Mouse (Mus musculus) forebrain, embryonic 12.5 days (tissue): ENCODE results near the gene Mobp. TPM values are rescaled to one million over a fixed set of nuclear protein-coding genes. Genes with fewer than 3 reads are reported as not detected.

Source experiments
- ATAC-seq: fragments of 200-750 bp; cut with Nextera tagmentation; 2 replicates; pipeline ENCODE4 v1.8.0; 2017; ENCODE audit warnings: moderate TSS enrichment; ENCODE audit not compliant: low FRiP score
- H3K27ac ChIP-seq: fragments of 300-500 bp; sonication (generic); 2 replicates; pipeline ENCODE4 v1.5.1; 2016; ENCODE audit warnings: mild to moderate bottlenecking
- H3K27me3 ChIP-seq: fragments of 300-500 bp; sonication (generic); 2 replicates; pipeline ENCODE4 v1.6.1; 2016; ENCODE audit warnings: mild to moderate bottlenecking
- H3K36me3 ChIP-seq: fragments of 300-500 bp; sonication (generic); replicated peaks from 2 replicates; pipeline ENCODE4 v1.6.1; 2016; ENCODE audit warnings: mild to moderate bottlenecking
- H3K4me1 ChIP-seq: fragments of 300-500 bp; sonication (generic); 2 replicates; pipeline ENCODE4 v1.6.1; 2016
- H3K4me2 ChIP-seq: fragments of 300-500 bp; sonication (generic); 2 replicates; pipeline ENCODE4 v1.6.1; 2016; ENCODE audit warnings: mild to moderate bottlenecking, moderate library complexity
- H3K4me3 ChIP-seq: fragments of 300-500 bp; sonication (generic); replicated peaks from 2 replicates; pipeline ENCODE4 v1.5.1; 2016; ENCODE audit warnings: mild to moderate bottlenecking
- H3K9ac ChIP-seq: fragments of 300-500 bp; sonication (generic); 2 replicates; pipeline ENCODE4 v1.6.1; 2016; ENCODE audit warnings: mild to moderate bottlenecking
- H3K9me3 ChIP-seq: fragments of 300-500 bp; sonication (generic); 2 replicates; pipeline ENCODE4 v1.6.1; 2016
- WGBS: fragments of 180-500 bp; shearing (Covaris S2); methylation state at CpG from one replicate; pipeline ENCODE4 v1.1.7; 2016; 5-methylcytosine and 5-hydroxymethylcytosine counted together
- polyA plus RNA-seq: library from polyadenylated mRNA; unstranded; fragments of >200 nt; fragmentation: Nextera tagmentation; extraction: Ambion mirVana; gene quantifications from 2 replicates; pipeline ENCODE4 v1.2.1, GENCODE M21; 2016

Mobp gene
- polyA plus RNA-seq, 1 experiment from 2014 or later, result 1.7 TPM

DNA sequence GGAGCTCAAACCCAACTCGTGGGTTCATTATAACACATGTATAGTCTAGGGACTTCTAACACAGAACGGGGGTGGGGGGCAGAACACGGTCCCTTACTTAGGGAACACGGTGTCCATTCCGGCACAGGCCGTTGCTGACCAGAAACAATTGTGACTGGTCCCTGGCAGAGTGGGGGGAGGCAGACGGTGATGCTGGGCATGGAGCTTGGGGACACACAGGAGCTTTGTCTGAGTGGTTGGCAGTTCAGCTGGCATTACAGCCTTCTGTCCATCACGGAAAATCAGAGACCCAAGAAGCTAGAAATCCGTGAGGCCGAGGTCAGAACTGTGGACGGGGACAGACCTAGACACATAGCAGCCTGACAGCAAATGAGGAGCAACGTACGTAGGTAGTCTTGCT, 5.0 kb upstream of the Mobp start:
- Histone ChIP-seq H3K27ac (no peak overlapping the region), H3K9me3 (no peaks in the 10 kb centered on the region), H3K27me3 (no peaks in the 10 kb centered on the region), H3K9ac (no peak overlapping the region), H3K4me3 (no peak overlapping the region), H3K4me1 (peaks cover 5% of the 10 kb centered on the region), H3K36me3 (no peaks in the 10 kb centered on the region), H3K4me2 (no peak overlapping the region)
- WGBS, result 88% methylated on average over 13 of the region's 13 CpGs
- ATAC-seq, result no peak

DNA sequence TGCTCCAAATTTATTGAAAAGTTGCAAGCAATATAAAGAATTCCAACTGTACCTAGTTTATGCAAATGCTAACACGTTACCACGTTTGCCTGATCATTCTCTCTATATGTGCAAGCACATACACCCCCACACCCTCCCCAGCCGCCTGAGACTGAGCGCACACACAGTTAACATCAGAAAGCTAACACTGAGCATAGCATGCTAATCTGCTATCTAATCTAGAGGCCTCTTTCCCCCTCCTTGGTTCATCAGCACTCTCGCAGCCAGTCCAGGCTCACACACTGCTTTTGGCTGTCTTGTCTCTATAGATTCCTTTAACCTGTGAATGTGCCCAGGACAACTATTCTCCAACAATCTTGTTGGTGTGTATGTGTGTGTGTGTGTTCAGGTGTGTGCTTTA, 1.6 kb downstream of the Mobp start:
- H3K4me2 ChIP-seq, result no peak overlapping the region

DNA sequence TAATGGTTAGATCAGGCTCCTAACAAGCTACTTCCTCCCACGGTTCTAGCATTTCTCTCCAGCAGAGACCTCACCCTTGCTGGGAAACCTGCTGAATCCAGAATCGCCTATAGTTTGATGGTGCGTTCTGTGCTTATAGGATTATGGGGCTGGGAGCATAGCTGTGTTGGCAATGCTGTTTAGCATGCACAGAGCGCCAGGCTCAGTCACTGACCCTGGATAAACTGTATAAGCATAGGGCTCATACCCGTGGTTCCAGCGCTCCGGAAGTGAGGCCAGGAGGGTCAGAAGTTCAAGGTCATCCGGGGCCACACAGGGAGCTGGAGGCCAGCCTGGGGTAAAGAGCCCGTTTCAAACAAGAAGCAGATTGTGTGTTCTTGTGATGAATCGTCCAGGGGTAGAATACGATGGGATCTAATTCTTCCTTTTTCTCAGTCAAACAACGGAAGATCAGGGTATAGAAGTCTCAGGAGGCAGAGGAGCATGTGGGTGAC, 2.4 kb downstream of the Mobp start:
- H3K4me1 ChIP-seq, result peaks cover 8% of the 10 kb centered on the region

More for the DNA sequence above, 1.6 kb downstream of the Mobp start:
- Histone ChIP-seq H3K4me3 (no peak overlapping the region), H3K9ac (no peak overlapping the region), H3K36me3 (no peaks in the 10 kb centered on the region), H3K27me3 (no peaks in the 10 kb centered on the region), H3K9me3 (no peaks in the 10 kb centered on the region), H3K4me1 (peaks cover 8% of the 10 kb centered on the region), H3K27ac (no peak overlapping the region)
- WGBS, result 72% methylated on average over 5 of the region's 5 CpGs
- no peak for ATAC-seq

DNA sequence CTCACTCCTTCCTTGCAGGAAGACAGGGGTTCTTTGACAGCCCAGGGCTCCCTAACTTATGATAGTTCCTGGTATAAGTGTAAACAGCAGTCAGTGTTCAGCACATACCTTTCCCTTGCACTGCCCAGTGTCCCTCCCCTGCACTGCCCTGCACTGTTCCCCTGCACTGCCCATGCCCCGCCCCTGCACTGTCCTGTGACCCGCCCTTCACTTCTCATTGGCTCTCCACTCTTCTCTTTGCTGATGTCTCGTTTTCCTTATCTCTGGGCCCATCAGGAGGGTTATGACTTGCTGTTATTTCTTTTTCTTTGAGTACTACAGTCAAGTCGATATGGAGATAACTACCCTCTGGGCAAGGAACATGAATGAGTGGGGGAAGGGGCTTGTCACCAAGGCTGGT, 8.5 kb downstream of the Mobp start:
- no peak for ATAC-seq

More for the DNA sequence above, 2.4 kb downstream of the Mobp start:
- H3K4me2 ChIP-seq, result no peak overlapping the region
- no peak overlapping the region for H3K9ac ChIP-seq
- no peaks in the 10 kb centered on the region for H3K36me3 ChIP-seq
- H3K27ac ChIP-seq, result no peak overlapping the region
- no peaks in the 10 kb centered on the region for H3K27me3 ChIP-seq
- ATAC-seq, result no peak
- WGBS, result 81% methylated on average over 12 of the region's 12 CpGs
- H3K4me3 ChIP-seq, result no peak overlapping the region
- H3K9me3 ChIP-seq, result no peaks in the 10 kb centered on the region

DNA sequence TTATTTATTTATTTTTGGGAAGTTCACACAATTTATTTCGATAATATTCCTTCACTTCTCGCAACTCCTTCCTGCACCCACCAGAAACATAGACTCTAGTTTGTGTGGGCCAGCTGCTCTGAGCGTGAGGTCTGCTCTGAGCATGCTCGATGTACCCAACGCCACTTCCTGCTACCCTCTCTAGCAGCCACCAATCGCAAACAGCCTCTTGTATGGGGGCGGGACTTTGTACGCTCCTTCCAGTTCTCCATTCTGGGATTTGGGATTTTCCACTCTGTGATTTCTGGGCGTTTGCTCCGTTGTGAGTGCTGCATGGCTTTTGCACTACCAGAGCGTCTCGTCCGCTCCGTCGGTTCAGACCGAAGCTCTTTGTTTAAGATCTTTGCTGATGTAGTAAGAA, 14.4 kb downstream of the Mobp start:
- no peaks in the 10 kb centered on the region for H3K9me3 ChIP-seq
- H3K36me3 ChIP-seq, result no peaks in the 10 kb centered on the region
- H3K4me1 ChIP-seq, result no peaks in the 10 kb centered on the region
- no peak for ATAC-seq
- WGBS, result 85% methylated on average over 16 of the region's 16 CpGs
- H3K4me3 ChIP-seq, result no peak overlapping the region
- H3K27me3 ChIP-seq, result no peaks in the 10 kb centered on the region
- no peak overlapping the region for H3K9ac ChIP-seq
- no peak overlapping the region for H3K27ac ChIP-seq
- no peak overlapping the region for H3K4me2 ChIP-seq

More for the DNA sequence above, 8.5 kb downstream of the Mobp start:
- Histone ChIP-seq H3K9ac (no peak overlapping the region), H3K4me3 (no peak overlapping the region), H3K9me3 (no peaks in the 10 kb centered on the region), H3K27me3 (no peaks in the 10 kb centered on the region), H3K36me3 (no peaks in the 10 kb centered on the region), H3K4me2 (no peak overlapping the region), H3K4me1 (0 out of 2 replicates have a peak, but pooled peaks cover 8% of the 10 kb centered on the region), H3K27ac (no peak overlapping the region)
- 36% methylated on average over 4 of the region's 4 CpGs for WGBS

DNA sequence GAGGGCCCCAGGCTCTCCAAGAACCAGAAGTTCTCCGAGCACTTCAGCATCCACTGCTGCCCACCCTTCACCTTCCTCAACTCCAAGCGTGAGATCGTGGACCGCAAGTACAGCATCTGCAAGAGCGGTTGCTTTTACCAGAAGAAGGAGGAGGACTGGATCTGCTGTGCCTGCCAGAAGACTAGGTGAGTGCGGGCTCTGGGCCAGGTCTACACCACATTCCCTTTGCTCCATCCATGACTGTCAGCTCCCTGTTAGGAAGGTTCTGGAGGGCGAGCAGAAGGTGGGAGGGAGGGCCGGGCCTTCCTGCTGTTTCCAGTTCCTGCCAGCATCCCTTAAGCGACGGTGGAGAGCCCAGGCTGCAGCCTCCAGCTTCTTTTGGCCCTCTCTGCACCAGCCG, 18.3 kb downstream of the Mobp start:
- no peak overlapping the region for H3K27ac ChIP-seq
- 72% methylated on average over 11 of the region's 11 CpGs for WGBS
- no peaks in the 10 kb centered on the region for H3K36me3 ChIP-seq
- no peak for ATAC-seq
- H3K27me3 ChIP-seq, result peaks cover 2% of the 10 kb centered on the region; the same call in 1 of the 2 replicates
- H3K4me2 ChIP-seq, result no peak overlapping the region
- no peak overlapping the region for H3K4me3 ChIP-seq
- H3K4me1 ChIP-seq, result no peaks in the 10 kb centered on the region
- H3K9me3 ChIP-seq, result peaks cover 3% of the 10 kb centered on the region; the same call in 1 of the 2 replicates
- H3K9ac ChIP-seq, result no peak overlapping the region

DNA sequence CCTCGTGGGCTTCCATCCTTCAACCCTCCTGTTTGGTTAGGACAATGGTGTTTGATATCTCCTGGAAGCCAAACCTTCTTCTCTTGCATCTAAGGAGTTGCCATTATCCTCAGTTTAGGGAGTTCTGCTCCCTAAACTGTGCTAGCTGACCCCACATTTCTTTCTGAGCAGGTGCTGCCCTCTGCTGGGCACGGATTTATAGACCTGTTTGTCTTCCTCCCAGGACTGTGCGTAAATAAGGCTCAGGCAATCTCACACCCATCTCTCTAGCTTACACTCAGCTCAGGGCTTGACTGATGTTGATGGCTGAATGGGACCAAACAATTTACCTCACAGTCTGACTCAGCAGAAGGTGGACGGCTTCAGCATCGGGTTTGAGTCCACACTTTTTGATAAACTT, 21.8 kb downstream of the Mobp start:
- WGBS, result 45% methylated on average over 5 of the region's 5 CpGs
- Histone ChIP-seq H3K4me2 (no peak overlapping the region), H3K27me3 (peaks cover 2% of the 10 kb centered on the region; the same call in 1 of the 2 replicates), H3K4me1 (no peaks in the 10 kb centered on the region), H3K9me3 (peaks cover 4% of the 10 kb centered on the region; the same call in 1 of the 2 replicates), H3K4me3 (no peak overlapping the region), H3K36me3 (no peaks in the 10 kb centered on the region), H3K27ac (no peak overlapping the region), H3K9ac (no peak overlapping the region)
- ATAC-seq, result no peak

DNA sequence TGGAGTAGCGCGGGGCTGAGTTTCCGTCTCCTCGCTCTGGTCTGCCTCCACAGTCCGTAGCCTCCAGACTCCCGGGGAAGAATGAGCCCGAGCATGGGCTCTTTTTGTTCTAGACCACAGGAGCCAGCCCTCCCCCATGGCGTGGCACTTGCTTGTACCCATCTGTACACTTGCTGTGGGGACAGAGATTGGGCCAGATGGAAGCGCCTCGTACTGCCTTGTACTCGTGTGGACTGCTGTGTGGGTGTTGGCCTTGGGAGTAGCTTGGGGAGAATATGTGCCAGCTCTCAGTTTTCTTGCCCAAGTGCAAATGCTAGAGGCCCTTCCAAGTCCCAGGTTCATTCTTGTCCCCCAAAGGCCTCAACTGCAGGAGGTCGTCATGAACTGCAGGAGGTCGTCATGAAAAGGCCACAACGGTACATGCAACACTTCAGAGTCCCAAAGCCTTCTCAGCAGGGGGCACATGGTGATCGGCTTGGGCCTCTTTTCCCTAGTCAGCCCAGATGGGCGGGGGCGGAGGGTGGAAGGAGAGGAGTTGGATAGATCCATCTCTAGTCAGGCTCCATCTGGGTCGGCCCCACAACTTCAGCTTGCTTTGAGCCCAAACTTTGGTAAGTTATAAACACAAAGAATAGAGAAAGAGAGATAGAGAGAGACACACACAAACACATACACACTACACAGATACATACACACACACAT, 25.1 kb downstream of the Mobp start:
- Histone ChIP-seq H3K4me3 (no peak overlapping the region), H3K4me2 (no peak overlapping the region), H3K27ac (no peak overlapping the region), H3K36me3 (no peaks in the 10 kb centered on the region), H3K9me3 (peaks cover 4% of the 10 kb centered on the region; the same call in 1 of the 2 replicates), H3K9ac (no peak overlapping the region), H3K27me3 (peaks cover 2% of the 10 kb centered on the region; the same call in 1 of the 2 replicates), H3K4me1 (no peaks in the 10 kb centered on the region)
- ATAC-seq, result no peak
- 88% methylated on average over 18 of the region's 18 CpGs for WGBS

DNA sequence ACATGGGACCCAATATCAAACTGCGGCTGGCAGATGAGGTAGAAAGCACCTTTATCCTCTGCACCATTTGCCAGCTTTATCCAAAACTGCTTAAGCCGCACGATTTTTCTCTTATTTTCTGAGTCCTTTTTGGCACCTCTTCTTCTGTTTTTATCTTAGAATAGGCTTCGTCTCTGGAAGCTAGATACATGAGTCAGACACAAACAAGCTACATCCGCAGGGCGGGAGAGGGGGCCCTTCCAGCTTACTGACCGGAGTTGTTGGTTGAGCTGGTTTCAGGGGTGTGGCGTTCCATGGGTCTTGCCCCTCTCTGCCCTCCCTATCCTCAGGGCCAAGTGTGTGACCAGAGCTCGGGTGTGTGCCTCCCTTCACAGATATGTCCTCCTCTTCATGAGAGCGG, 29.3 kb downstream of the Mobp start:
- 85% methylated on average over 10 of the region's 10 CpGs for WGBS
- ATAC-seq, result no peak

DNA sequence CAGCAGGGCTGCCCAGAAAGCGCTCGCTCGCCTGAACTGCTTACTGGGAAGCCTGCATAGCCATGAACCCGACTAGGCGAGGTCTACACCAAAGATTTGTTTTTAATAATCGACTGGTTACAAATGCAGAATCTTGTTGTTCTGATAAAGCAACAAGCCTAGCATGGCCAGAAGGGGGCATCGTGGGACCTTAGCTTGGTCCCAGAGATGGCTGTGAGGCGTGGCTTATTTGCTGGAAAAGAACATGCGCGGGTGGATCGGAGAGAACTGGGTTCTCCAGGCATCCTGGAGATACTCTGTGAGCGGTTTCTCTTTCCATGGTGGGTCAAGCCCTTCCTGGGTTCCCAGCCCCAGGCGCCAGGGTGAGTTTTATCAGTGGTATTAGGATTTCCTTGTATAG, 35.0 kb downstream of the Mobp start:
- no peak overlapping the region for H3K27ac ChIP-seq
- no peaks in the 10 kb centered on the region for H3K36me3 ChIP-seq
- 38% methylated on average over 13 of the region's 13 CpGs for WGBS
- H3K9ac ChIP-seq, result no peak overlapping the region
- no peaks in the 10 kb centered on the region for H3K4me1 ChIP-seq
- no peak overlapping the region for H3K4me3 ChIP-seq
- H3K27me3 ChIP-seq, result no peaks in the 10 kb centered on the region
- ATAC-seq, result no peak
- peak overlapping the region; percentile 6; the same call in 1 of the 2 replicates for H3K4me2 ChIP-seq
- no peaks in the 10 kb centered on the region for H3K9me3 ChIP-seq

More for the DNA sequence above, 29.3 kb downstream of the Mobp start:
- H3K36me3 ChIP-seq, result no peaks in the 10 kb centered on the region
- no peak overlapping the region for H3K27ac ChIP-seq
- no peak overlapping the region for H3K4me3 ChIP-seq
- H3K4me1 ChIP-seq, result no peaks in the 10 kb centered on the region
- no peaks in the 10 kb centered on the region for H3K27me3 ChIP-seq
- H3K9ac ChIP-seq, result no peak overlapping the region
- no peaks in the 10 kb centered on the region for H3K9me3 ChIP-seq
- no peak overlapping the region for H3K4me2 ChIP-seq

DNA sequence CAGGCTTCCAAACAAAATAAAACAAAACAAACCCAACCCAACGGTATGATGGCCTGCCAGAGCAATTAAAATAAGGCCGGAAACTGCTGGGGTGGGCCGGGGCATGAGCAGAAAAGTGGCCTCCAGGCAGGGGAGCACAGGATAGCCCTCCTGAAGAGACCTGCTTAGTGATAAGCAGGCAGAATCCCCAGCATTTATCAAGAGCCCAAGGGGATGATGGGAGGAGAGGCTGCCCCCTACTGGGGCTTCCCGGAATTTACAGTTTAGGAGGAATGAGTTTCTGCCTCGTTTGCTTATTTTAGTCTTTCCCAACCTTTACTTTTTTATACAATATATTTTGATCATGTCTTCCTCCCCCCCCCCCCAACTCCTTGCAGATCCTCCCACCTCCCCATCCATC, 37.3 kb downstream of the Mobp start:
- H3K4me2 ChIP-seq, result no peak overlapping the region
- no peak for ATAC-seq
- no peak overlapping the region for H3K27ac ChIP-seq
- no peaks in the 10 kb centered on the region; the same call in 1 of the 2 replicates for H3K27me3 ChIP-seq
- H3K9ac ChIP-seq, result no peak overlapping the region
- H3K4me3 ChIP-seq, result no peak overlapping the region
- H3K4me1 ChIP-seq, result no peaks in the 10 kb centered on the region; the same call in 1 of the 2 replicates
- 85% methylated on average over 5 of the region's 5 CpGs for WGBS
- no peaks in the 10 kb centered on the region for H3K9me3 ChIP-seq
- H3K36me3 ChIP-seq, result no peaks in the 10 kb centered on the region

DNA sequence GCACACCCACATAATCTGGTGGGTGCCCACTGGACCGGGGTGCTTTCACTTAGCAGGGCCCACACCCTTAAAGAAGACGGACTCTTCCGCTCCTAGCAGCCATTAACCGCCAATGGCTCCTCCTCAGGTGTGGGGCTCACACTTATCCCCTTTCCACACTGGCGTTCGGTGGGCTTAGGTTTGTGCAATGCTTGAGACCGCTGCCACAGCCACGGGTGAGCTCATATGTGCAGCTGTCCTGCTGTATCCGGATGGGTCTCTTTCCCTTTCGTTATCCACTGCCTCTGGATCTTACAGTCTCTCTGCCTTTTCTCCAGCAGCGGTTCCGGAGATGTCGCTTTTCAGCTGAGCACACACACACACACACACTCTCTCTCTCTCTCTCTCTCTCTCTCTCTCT, 41.4 kb downstream of the Mobp start:
- Histone ChIP-seq H3K9me3 (no peaks in the 10 kb centered on the region), H3K4me3 (peak overlapping the region; percentile 38), H3K27me3 (no peaks in the 10 kb centered on the region; the same call in 1 of the 2 replicates), H3K4me2 (peak overlapping the region; percentile 57), H3K36me3 (no peaks in the 10 kb centered on the region), H3K9ac (peak overlapping the region; percentile 55), H3K27ac (no peak overlapping the region), H3K4me1 (no peaks in the 10 kb centered on the region; the same call in 1 of the 2 replicates)
- ATAC-seq, result peak; percentile 58
- WGBS, result 32% methylated on average over 13 of the region's 13 CpGs
